Mouse (Mus musculus): Measurements from ENCODE around the gene Calcrl.

Calcrl gene

GRCm38 (mm10) chr2:84425138-84425537 lies at the start of gene Calcrl:
Gene Calcrl, minus strand, starts transcription at chr2:84425411.
- peak; percentile 85 for DNase-seq

GRCm38 (mm10) chr2:84474651-84475050 lies 49.4 kb upstream of the Calcrl start:
- DNase-seq = no peak

- DNase-seq = no peak
Observed at GRCm38 (mm10) chr2:84473941-84474530, 48.8 kb upstream of the Calcrl start.

GRCm38 (mm10) chr2:84467391-84467790 lies 42.2 kb upstream of the Calcrl start:
- DNase-seq = no peak

- DNase-seq = no peak
Observed at GRCm38 (mm10) chr2:84464956-84465355, 39.7 kb upstream of the Calcrl start.

- no peak for DNase-seq
Observed at GRCm38 (mm10) chr2:84462411-84462810, 37.2 kb upstream of the Calcrl start.

GRCm38 (mm10) chr2:84459651-84460177 lies 34.5 kb upstream of the Calcrl start:
- peak; percentile 51 for DNase-seq

GRCm38 (mm10) chr2:84457221-84457620 lies 32.0 kb upstream of the Calcrl start:
- DNase-seq = no peak

- peak; percentile 55 for DNase-seq
Observed at GRCm38 (mm10) chr2:84455236-84455799, 30.1 kb upstream of the Calcrl start.

- DNase-seq = no peak
Observed at GRCm38 (mm10) chr2:84454551-84455235, 29.5 kb upstream of the Calcrl start.

- DNase-seq = peak; percentile 42
Observed at GRCm38 (mm10) chr2:84454051-84454450, 28.8 kb upstream of the Calcrl start.

GRCm38 (mm10) chr2:84445499-84445898 lies 20.3 kb upstream of the Calcrl start:
- no peak for DNase-seq

- no peak for DNase-seq
Observed at GRCm38 (mm10) chr2:84441940-84442339, 16.7 kb upstream of the Calcrl start.

GRCm38 (mm10) chr2:84429724-84430123 lies 4.5 kb upstream of the Calcrl start:
- peak; percentile 28 for DNase-seq

GRCm38 (mm10) chr2:84428836-84429235 lies 3.6 kb upstream of the Calcrl start:
- DNase-seq = no peak

- DNase-seq = no peak
Observed at GRCm38 (mm10) chr2:84426531-84426930, 1.3 kb upstream of the Calcrl start.

- no peak for DNase-seq
Observed at GRCm38 (mm10) chr2:84416501-84416900, 8.7 kb downstream of the Calcrl start.

- DNase-seq = no peak
Observed at GRCm38 (mm10) chr2:84409796-84410592, 15.2 kb downstream of the Calcrl start.

- no peak for DNase-seq
Observed at GRCm38 (mm10) chr2:84404834-84405233, 20.4 kb downstream of the Calcrl start.

- no peak for DNase-seq
Observed at GRCm38 (mm10) chr2:84402713-84403112, 22.5 kb downstream of the Calcrl start.

- DNase-seq = no peak
Observed at GRCm38 (mm10) chr2:84396557-84396956, 28.7 kb downstream of the Calcrl start.

- no peak for DNase-seq
Observed at GRCm38 (mm10) chr2:84393236-84393635, 32.0 kb downstream of the Calcrl start.

GRCm38 (mm10) chr2:84389075-84389474 lies 36.1 kb downstream of the Calcrl start:
- no peak for DNase-seq

Measured in lung, postnatal 14 days (tissue).